Mouse (Mus musculus): ENCODE measurements at regions not wholly inside any gene's neighbourhood (a gene's known extent, or its start where the extent isn't known, plus 50 kb on each side); places are given as distances from the start of the nearest gene placed in this dataset.

DNA sequence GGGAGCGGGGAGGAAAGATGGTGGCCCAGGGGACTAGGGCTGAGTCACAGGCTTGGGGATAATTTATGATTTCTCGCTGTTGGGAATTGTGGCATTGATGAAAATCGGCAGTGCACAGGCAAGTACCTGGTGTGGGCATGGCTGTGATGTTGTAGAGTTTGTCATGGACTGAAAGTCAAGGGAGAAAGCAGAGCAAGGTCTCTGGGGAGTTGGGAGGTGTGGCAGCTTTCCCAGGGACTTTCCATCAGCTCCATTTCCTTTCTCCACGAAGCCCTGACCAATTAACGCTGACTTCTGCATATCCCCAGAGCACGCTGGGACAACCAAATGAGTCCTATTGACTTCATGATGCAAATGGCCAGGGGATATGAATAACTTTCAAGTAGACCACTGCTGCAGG, 126.2 kb downstream of the Gm19410 start:
- H3K9ac ChIP-seq (ENCODE audit: low read depth, low read length): no peak overlapping the region
- H3K36me3 ChIP-seq (ENCODE audit: insufficient read depth, low read length): no peaks in the 10 kb centered on the region
- no peaks in the 10 kb centered on the region for H3K27me3 ChIP-seq (ENCODE audit: insufficient read depth, low read length)
- H3K27ac ChIP-seq: no peak overlapping the region
- H3K9me3 ChIP-seq (replicated peaks; ENCODE audit: low read length): no peaks in the 10 kb centered on the region
- no peaks in the 10 kb centered on the region for H3K4me1 ChIP-seq (replicated peaks; ENCODE audit: insufficient read depth, low read length)
- no peak overlapping the region for H3K4me3 ChIP-seq (replicated peaks; ENCODE audit: low read depth, low read length)
- DNase-seq (ENCODE audit: low spot score) (no peak), ATAC-seq (replicated peaks; ENCODE audit: low FRiP score, low read depth) (no peak)
- H3K4me2 ChIP-seq (ENCODE audit: low read length): no peak overlapping the region
- TF ChIP-seq CTCF (IDR thresholded peaks at IDR 0.05; ENCODE audit: low read depth): no peak
- WGBS: 74% methylated on average over 6 of the region's 6 CpGs

DNA sequence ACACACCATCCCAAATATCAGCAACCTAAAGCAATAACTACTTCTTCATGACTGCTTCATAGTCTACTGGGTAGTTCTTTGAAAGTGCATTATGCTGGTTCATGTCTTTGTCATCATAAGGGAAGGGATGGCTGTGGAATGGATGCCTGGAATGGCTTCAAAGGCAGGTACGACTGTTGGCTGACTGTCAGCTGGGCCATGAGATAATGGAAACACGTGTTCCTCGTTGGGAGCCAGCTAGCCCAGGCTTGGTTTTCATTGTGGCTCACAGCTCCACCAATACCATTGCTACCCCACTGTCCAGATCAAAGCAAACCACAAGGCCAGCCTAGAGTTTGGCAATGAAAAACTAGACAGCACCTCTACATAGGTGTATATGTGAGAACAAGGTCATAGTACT, 132.9 kb downstream of the Gm19410 start:
- 85% methylated on average over 3 of the region's 3 CpGs for WGBS
- Histone ChIP-seq H3K27ac (no peak overlapping the region), H3K4me2 (ENCODE audit: low read length) (no peak overlapping the region), H3K9me3 (replicated peaks; ENCODE audit: low read length) (no peaks in the 10 kb centered on the region), H3K9ac (ENCODE audit: low read depth, low read length) (no peak overlapping the region), H3K27me3 (ENCODE audit: insufficient read depth, low read length) (no peaks in the 10 kb centered on the region), H3K4me1 (replicated peaks; ENCODE audit: insufficient read depth, low read length) (no peaks in the 10 kb centered on the region), H3K36me3 (ENCODE audit: insufficient read depth, low read length) (no peaks in the 10 kb centered on the region), H3K4me3 (replicated peaks; ENCODE audit: low read depth, low read length) (no peak overlapping the region)
- DNase-seq (ENCODE audit: low spot score) (no peak), ATAC-seq (replicated peaks; ENCODE audit: low FRiP score, low read depth) (no peak)
- no peak for TF ChIP-seq CTCF (IDR thresholded peaks at IDR 0.05; ENCODE audit: low read depth)

- ATAC-seq (replicated peaks; ENCODE audit: low FRiP score, low read depth) (no peak), DNase-seq (ENCODE audit: low spot score) (no peak)
- Histone ChIP-seq H3K4me1 (replicated peaks; ENCODE audit: insufficient read depth, low read length) (no peaks in the 10 kb centered on the region), H3K27ac (no peak overlapping the region), H3K4me3 (replicated peaks; ENCODE audit: low read depth, low read length) (no peak overlapping the region), H3K4me2 (ENCODE audit: low read length) (no peak overlapping the region), H3K36me3 (ENCODE audit: insufficient read depth, low read length) (no peaks in the 10 kb centered on the region), H3K9ac (ENCODE audit: low read depth, low read length) (no peak overlapping the region), H3K9me3 (replicated peaks; ENCODE audit: low read length) (no peaks in the 10 kb centered on the region), H3K27me3 (ENCODE audit: insufficient read depth, low read length) (no peaks in the 10 kb centered on the region)
- WGBS: 92% methylated on average over 7 of the region's 7 CpGs
- no peak for TF ChIP-seq CTCF (IDR thresholded peaks at IDR 0.05; ENCODE audit: low read depth)
Observed at GRCm38 (mm10) chr8:35901490-35901889, 135.9 kb downstream of the Gm19410 start.

GRCm38 (mm10) chr8:35904711-35905450, 139.3 kb downstream of the Gm19410 start:
- H3K9me3 ChIP-seq (replicated peaks; ENCODE audit: low read length): no peaks in the 10 kb centered on the region
- no peak overlapping the region for H3K9ac ChIP-seq (ENCODE audit: low read depth, low read length)
- no peaks in the 10 kb centered on the region for H3K36me3 ChIP-seq (ENCODE audit: insufficient read depth, low read length)
- ATAC-seq (replicated peaks; ENCODE audit: low FRiP score, low read depth) (no peak), DNase-seq (ENCODE audit: low spot score) (peak; percentile 46)
- H3K27ac ChIP-seq: no peak overlapping the region
- no peaks in the 10 kb centered on the region for H3K27me3 ChIP-seq (ENCODE audit: insufficient read depth, low read length)
- H3K4me1 ChIP-seq (replicated peaks; ENCODE audit: insufficient read depth, low read length): no peaks in the 10 kb centered on the region
- H3K4me3 ChIP-seq (replicated peaks; ENCODE audit: low read depth, low read length): no peak overlapping the region
- no peak overlapping the region for H3K4me2 ChIP-seq (ENCODE audit: low read length)
- TF ChIP-seq CTCF (IDR thresholded peaks at IDR 0.05; ENCODE audit: low read depth): no peak
- 36% methylated on average over 7 of the region's 7 CpGs for WGBS

DNA sequence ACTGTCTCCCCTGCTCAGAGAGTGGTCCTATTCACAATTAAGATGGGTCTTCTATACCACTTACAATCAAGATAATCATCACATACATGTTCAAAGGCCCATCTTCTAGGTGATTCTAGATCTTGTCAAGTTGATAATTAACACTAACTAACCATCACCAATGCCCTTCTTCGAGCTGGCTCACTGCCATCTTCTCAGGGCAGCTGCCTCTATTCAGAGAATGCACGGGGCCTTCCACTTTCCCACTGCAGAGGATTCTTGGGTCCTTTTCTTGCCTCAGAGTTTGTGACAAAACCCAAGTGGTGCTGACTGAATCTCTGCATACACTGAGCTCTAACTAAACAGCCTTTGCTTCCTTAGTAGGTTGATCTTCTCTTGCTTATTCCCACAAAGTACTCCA, 142.4 kb downstream of the Gm19410 start:
- Histone ChIP-seq H3K36me3 (ENCODE audit: insufficient read depth, low read length) (no peaks in the 10 kb centered on the region), H3K27me3 (ENCODE audit: insufficient read depth, low read length) (no peaks in the 10 kb centered on the region), H3K27ac (no peak overlapping the region), H3K4me1 (replicated peaks; ENCODE audit: insufficient read depth, low read length) (no peaks in the 10 kb centered on the region), H3K9me3 (replicated peaks; ENCODE audit: low read length) (no peaks in the 10 kb centered on the region), H3K4me3 (replicated peaks; ENCODE audit: low read depth, low read length) (no peak overlapping the region), H3K4me2 (ENCODE audit: low read length) (no peak overlapping the region), H3K9ac (ENCODE audit: low read depth, low read length) (no peak overlapping the region)
- TF ChIP-seq CTCF (IDR thresholded peaks at IDR 0.05; ENCODE audit: low read depth): no peak
- DNase-seq (ENCODE audit: low spot score) (no peak), ATAC-seq (replicated peaks; ENCODE audit: low FRiP score, low read depth) (no peak)
- 71% methylated on average over 2 of the region's 2 CpGs for WGBS

DNA sequence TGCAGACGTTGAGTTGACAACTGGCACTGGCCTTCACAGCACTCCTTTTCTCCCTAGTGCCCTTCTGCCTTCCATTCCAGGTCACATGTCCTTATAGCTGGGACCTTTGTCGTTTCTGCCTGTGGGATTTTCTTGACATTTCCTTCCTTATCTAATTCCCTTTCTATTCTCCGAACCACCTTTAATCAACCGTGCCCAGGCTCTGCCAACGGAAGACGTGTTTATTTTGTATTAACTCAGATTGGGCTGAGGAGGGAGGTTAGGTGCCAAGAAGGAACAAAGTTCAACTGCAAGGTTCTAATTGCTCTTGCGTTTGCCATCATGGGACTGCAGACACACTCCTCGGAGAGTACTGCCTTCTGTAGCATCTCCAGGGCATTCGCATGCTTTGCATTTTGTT, 146.7 kb downstream of the Gm19410 start:
- Histone ChIP-seq H3K4me2 (ENCODE audit: low read length) (no peak overlapping the region), H3K36me3 (ENCODE audit: insufficient read depth, low read length) (no peaks in the 10 kb centered on the region), H3K27ac (no peak overlapping the region), H3K27me3 (ENCODE audit: insufficient read depth, low read length) (no peaks in the 10 kb centered on the region), H3K4me3 (replicated peaks; ENCODE audit: low read depth, low read length) (no peak overlapping the region), H3K4me1 (replicated peaks; ENCODE audit: insufficient read depth, low read length) (no peaks in the 10 kb centered on the region; the same call in 1 of the 2 replicates), H3K9me3 (replicated peaks; ENCODE audit: low read length) (no peaks in the 10 kb centered on the region), H3K9ac (ENCODE audit: low read depth, low read length) (no peak overlapping the region)
- 54% methylated on average over 9 of the region's 9 CpGs for WGBS
- no peak for TF ChIP-seq CTCF (IDR thresholded peaks at IDR 0.05; ENCODE audit: low read depth)
- DNase-seq (ENCODE audit: low spot score): no peak
- no peak for ATAC-seq (replicated peaks; ENCODE audit: low FRiP score, low read depth)

All from kidney, postnatal 0 days (tissue).